Mouse (Mus musculus) brown adipose tissue, adult 24 weeks (tissue): ENCODE measurements around the gene Gngt1. TPM values are rescaled to one million over a fixed set of nuclear protein-coding genes. Genes with fewer than 3 reads are reported as not detected.
A peak's percentile ranks its signal among the peaks of the same experiment; 100 is the strongest.

Source experiments
- H3K27ac ChIP-seq: fragments of 200-500 bp; replicated peaks from 2 replicates; pipeline ENCODE4 v1.5.1; 2012; ENCODE audit warnings: low read depth, mild to moderate bottlenecking, low read length
- H3K4me1 ChIP-seq: fragments of 200-500 bp; 2 replicates; pipeline ENCODE4 v1.6.1; 2012; ENCODE audit warnings: low read length, mixed read lengths; ENCODE audit not compliant: control insufficient read depth, insufficient read depth, insufficient read length
- H3K4me3 ChIP-seq: fragments of 200-500 bp; 2 replicates; pipeline ENCODE4 v1.5.1; 2012; ENCODE audit warnings: low read depth, mild to moderate bottlenecking, low read length, moderate library complexity; ENCODE audit not compliant: insufficient read depth
- polyA plus RNA-seq: library from polyadenylated mRNA; stranded (reverse); fragments of >200 nt; gene quantifications from 2 replicates; pipeline ENCODE4 v1.2.4, GENCODE M21; 2012; ENCODE audit not compliant: missing spikeins, insufficient read depth, insufficient read length

Gene Gngt1
- polyA plus RNA-seq, result not detected in 2 replicates

DNA sequence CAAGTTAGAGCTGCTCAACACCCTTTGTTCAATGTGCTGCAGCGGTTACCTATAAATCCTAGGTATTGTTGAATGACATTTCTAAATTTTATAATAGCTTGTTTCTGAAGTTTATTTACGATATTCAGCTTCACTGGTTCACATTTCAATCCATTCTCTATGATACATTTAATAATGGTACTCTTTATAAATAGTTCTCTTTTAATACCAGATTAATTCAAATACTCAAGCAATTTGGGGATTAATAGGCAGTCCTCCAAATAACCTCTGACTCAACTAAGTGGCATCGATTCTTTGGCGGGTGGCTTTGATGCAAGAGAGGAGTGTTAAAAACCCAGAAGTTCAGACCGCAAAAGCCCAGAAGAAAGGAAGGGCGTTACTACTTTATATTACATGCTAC, at the start of gene Gngt1:
Gene Gngt1 (plus strand): TSS at position 301 of the 400 bp plus-strand sequence.
- no peak within 1 kb of the TSS for H3K27ac ChIP-seq
- no peak within 1 kb of the TSS for H3K4me3 ChIP-seq
- no peaks in the 10 kb centered on the region for H3K4me1 ChIP-seq

DNA sequence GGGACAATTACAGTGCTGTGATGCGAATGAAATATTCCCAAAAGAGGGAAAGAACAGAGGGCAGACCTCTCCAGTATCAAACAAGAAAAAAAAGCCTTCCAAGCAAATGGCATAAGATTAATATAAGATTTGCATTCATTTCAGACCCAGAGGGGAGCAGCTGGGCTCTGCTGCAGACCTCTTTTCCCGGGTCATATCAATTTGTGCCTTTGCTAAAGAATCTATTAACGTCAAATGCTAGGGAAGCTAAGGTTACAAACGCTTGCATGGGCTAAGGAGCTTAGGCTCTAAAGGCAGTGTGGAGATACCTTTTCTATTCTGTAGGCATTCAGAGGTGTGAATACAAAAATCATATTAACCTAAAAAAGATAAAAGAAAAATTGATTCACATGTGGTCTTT, 38.6 kb upstream of the Gngt1 start:
- no peak overlapping the region for H3K4me3 ChIP-seq
- no peaks in the 10 kb centered on the region for H3K4me1 ChIP-seq
- H3K27ac ChIP-seq, result no peak overlapping the region

DNA sequence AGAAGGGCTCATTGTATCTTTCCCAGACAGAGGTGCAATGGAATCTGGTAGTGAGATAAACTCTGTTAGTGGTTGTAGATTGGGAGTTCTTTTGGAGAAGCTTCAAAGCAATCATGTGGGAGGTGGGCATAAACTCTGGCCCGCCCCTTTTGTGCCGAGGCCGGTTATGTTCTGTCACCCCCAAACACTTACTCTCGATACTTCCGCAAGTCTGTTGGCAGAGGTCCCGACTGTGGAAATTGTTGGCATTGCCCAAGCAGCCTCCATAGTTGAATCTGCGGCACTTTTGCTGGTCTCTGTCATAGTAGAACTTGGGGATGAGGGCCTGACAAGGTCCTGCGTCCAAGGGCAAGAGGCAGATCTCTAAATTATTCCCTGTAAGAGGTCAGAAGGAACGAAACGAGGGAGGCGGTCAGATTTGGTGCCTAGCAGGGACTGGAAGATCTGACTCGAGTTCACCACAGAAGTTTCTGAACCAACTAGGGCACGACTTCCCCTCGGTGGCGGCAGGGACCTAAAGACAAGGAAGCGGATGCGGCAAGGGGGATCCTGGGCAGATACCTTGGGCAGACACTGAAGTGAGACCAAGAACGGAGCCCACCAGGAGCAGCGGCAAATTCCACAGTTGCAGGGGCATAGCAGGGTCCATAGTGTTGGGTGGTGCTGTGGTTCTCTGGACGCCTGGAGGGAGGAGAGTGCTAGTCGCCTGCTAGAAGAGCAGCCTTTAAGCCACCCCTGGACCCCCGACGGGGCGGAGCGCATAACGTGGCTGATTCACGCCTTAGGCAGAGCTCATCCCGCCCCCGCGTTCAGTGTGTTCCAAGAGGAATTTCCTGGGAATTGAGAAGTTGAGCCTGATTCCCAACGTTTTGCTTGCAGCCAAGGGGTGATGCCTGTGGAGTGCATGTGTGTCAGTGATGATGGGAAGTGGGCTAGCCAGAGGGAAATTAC, 25.6 kb upstream of the Gngt1 start:
- peak overlapping the region; percentile 32 for H3K27ac ChIP-seq
- peak overlapping the region; percentile 58 for H3K4me3 ChIP-seq
- no peaks in the 10 kb centered on the region for H3K4me1 ChIP-seq

DNA sequence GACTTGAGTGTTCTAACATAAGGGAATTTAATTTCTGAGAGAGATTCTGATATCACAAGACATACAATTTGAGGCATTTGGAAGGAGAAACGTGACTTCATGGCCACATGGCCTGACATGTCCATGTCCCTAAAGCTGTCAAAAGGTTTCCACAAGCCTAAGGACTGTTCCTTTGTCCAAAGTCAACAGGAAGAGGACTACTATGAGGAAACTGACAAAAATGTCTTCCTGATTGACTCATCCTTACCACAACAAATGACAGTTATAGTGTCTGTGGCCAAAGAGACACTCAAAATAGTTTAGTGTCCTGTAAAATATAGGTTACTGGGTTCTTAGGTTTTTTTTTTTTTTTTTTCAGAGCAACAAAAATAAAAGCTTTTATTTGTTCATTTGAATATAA, 19.9 kb upstream of the Gngt1 start:
- no peaks in the 10 kb centered on the region for H3K4me1 ChIP-seq
- H3K4me3 ChIP-seq, result no peak overlapping the region

DNA sequence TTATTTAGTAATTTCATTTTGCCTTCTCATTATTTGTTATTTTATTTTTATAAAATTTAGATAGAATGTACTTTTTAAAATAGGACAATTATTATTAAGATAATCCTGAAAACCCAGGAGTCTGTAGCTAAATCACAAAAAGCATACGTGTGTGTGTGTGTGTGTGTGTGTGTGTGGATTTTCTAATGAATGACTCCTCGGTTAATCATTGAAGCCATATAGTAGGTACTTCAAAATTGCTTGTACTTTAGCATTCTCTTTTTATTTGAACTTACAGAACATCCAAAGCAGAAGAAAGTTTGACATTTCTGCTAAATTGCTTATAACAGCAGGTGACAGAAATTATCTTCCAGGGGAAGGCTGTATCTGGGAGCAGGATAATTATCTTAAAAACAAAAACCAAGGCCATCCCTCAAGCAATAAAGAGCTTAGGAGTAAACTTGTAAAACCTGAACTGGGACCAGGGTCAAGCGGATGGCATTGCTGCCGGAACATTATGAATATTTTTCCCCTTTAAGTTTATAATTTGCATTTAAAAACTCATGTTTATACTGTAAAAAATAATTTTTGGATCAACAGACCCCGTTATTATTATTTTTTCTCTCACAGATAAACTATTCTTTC, 10.8 kb upstream of the Gngt1 start:
- Histone ChIP-seq H3K27ac (no peak overlapping the region), H3K4me1 (no peaks in the 10 kb centered on the region), H3K4me3 (no peak overlapping the region)

More for the DNA sequence above, 19.9 kb upstream of the Gngt1 start:
- H3K27ac ChIP-seq, result no peak overlapping the region

DNA sequence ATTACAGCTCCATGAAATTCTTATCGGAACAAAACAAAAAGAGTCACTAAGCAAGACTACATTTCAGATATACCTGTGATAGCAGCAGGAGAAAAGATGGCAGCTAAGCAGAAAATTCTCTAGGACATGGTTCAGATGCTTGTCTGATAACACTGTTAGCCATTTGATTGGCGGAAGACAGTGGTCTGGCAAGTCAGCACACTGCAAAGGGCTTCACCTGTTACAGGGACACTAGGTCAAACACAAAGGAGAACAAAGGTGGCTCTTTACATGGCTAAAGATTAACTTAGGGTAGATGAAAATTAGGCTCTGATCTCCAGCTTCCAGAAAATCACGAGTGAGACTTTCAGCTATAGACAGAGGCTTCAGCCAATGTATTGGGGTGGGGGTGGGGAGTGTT, 4.8 kb upstream of the Gngt1 start, which contains the start of gene Tfpi2:
Gene Tfpi2 (minus strand): TSS at position 170 of the 400 bp plus-strand sequence.
- Histone ChIP-seq H3K27ac (no peak within 1 kb of the TSS), H3K4me3 (no peak within 1 kb of the TSS), H3K4me1 (no peaks in the 10 kb centered on the region)

DNA sequence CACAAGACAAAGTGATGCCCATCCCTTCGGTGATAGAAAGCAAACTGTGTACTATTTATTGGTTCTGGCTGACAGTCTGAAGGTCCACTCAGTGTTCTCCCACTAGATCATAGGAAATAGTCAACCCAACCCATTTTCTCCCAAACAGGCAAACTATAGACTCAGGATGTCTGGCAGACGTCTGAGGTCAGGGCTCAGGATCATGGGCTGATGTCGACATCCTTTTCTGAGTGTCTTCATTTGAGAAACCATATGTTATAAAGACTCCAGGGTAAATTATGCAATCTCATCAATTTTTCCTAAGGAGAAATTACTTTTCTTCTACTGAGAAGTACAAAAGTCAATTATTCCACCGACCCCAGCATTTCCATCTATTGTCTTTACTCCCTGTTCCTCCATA, 4.5 kb downstream of the Gngt1 start:
- H3K4me1 ChIP-seq, result no peaks in the 10 kb centered on the region
- H3K4me3 ChIP-seq, result no peak overlapping the region
- H3K27ac ChIP-seq, result no peak overlapping the region

DNA sequence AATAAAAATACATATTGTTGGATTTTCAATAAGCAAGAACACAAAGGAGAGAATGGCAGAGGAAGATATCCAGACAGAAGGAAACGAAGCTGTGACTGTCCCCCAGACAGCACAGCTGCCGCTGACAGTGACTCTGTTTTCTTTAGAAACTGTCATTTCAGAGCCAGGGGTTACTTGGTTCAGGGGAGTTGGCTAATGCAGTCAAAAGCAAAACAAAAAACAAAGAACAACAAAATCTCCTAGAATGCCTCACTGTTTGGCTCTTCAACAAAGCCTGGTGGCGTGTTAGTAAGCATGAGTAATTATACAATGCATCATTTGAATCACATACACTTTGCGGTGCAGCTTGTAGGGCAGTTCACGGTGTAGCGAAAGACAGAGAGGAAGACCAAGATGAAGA, 5.7 kb downstream of the Gngt1 start:
- Histone ChIP-seq H3K4me1 (no peaks in the 10 kb centered on the region), H3K27ac (no peak overlapping the region), H3K4me3 (no peak overlapping the region)

DNA sequence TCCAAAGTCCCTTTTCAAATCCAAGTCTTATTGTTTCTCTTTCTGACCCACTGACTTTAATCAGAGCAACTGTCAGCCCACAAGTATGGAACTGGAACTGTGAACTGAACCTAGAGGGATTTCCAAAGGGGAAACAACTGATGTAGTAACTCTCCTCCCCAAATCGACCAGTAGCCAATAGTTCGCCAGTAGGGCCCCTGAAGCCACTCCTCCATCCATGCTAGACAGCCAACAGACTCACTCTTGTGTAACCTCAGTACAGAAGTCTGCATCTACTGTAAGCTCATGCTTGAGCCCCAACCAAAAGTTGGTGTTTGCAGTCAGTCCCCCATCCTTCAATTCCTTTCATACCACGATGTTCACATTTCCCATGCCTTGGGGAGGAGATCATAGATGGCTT, 7.1 kb downstream of the Gngt1 start:
- Histone ChIP-seq H3K27ac (no peak overlapping the region; the same call in 1 of the 2 replicates), H3K4me3 (no peak overlapping the region), H3K4me1 (no peaks in the 10 kb centered on the region)

DNA sequence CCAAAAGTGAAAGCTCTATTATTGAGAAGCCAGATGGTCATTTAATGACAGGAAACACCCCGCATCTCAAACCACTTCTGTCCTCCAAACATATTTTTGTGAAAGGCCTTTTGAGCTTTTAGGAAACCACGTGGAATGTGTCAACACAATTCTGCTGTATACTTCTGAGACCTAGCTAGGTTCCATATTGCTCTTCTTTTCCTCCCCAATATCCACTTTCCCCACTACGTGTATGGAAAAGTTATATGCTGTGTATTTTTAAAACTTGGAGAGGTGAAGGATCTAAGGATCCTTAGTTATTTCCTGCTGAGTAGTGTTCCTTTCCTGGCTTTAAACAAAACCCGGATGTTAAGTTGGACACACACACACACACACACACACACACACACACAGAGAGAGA, 9.9 kb downstream of the Gngt1 start:
- peak overlapping the region; percentile 100 for H3K27ac ChIP-seq
- peaks cover 2% of the 10 kb centered on the region; the same call in 1 of the 2 replicates for H3K4me1 ChIP-seq
- peak overlapping the region; percentile 94 for H3K4me3 ChIP-seq

DNA sequence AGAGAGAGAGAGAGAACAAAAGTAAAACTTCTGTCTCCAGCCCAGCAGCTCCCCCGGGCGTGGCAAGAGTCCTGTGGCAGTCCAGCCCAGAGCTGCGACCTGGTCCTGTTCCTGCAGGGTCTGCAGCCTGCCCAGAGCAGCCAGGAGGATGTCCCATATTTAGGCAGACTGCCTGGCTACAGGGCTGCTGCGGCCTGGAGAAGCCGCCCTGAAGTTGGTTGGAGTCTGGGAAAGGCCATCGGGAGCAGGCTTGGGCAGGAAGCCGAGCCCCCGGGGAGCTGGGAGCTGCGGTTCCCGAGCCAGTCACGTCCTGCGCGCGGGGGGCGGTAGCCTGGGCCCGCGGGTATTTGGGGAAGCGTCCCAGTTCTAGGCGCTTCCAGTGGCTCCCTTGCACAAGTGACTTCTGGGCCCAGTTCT, 10.3 kb downstream of the Gngt1 start, which contains the start of gene Gng11:
Gene Gng11 (plus strand): TSS at position 15 of the 417 bp plus-strand sequence.
- Histone ChIP-seq H3K4me1 (peaks cover 2% of the 10 kb centered on the region; the same call in 1 of the 2 replicates), H3K27ac (peak within 1 kb of the TSS; percentile 100), H3K4me3 (peak within 1 kb of the TSS; percentile 94)

DNA sequence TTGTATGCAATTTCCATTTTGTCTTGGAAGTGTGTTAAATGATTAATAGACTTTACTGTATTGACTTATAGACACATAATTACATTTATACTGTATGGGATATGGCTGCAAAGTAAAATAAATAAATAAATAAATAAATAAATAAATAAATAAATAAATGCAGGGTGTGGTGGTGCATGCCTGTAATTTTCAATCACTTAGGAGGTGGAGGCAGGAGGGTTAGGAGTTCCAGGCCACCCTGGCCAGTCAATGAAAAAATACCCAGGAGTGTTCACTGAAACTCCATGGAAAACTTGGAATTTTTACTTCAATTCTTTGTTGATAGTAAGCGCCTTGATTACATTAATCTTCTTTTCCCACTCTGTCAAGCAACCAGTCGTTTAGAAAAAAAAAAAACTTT, 11.2 kb downstream of the Gngt1 start:
- peaks cover 2% of the 10 kb centered on the region; the same call in 1 of the 2 replicates for H3K4me1 ChIP-seq
- H3K4me3 ChIP-seq, result peak overlapping the region; percentile 94
- H3K27ac ChIP-seq, result peak overlapping the region; percentile 100

DNA sequence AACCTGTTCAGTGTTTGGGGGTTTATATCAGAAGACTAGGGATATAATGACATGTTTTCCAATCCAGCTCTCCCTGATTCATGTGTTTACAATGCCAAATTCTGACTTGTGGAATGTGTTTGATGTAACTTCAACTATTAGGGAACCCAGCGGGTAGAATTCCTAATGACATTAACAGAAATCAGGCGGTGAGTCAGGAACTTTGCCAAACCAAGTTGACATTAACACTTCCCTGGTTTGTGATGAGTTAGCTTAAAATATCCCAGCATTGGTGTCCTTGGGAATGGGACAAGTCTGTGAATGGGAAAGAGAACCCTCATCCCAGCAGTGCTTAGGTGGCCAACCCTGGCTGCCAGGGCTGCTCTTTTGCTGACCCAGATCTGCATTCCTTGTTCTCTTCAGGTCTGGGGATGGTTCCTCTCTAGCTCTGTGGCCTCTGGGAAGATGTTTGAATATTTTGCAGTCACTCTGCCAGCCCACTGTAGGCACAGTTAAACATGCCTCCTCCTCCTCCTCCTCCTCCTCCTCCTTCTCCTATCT, 15.0 kb downstream of the Gngt1 start:
- peak overlapping the region; percentile 75 for H3K27ac ChIP-seq
- H3K4me3 ChIP-seq, result peak overlapping the region; percentile 2; the same call in 1 of the 2 replicates
- H3K4me1 ChIP-seq, result peaks cover 2% of the 10 kb centered on the region; the same call in 1 of the 2 replicates

DNA sequence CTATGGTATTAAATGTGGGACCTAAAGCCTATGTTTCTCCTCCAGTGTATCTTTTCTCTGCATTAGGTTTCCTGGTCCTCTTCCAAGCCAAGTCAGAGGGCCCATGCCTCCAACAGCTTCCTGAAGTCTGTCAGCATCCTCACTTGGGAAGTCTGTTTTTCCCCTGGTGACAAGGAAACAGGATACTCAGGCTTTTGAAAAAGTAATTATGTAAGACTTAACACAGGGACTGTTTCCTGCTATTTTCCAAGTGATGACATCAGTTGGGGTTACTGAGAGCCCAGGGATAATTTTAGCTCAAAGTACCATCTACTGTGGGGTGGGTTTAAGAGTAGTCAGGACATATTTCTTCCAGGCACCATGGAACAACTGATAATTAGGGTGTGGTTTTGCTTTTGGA, 16.0 kb downstream of the Gngt1 start:
- H3K27ac ChIP-seq, result peak overlapping the region; percentile 75
- peaks cover 2% of the 10 kb centered on the region; the same call in 1 of the 2 replicates for H3K4me1 ChIP-seq
- H3K4me3 ChIP-seq, result no peak overlapping the region

DNA sequence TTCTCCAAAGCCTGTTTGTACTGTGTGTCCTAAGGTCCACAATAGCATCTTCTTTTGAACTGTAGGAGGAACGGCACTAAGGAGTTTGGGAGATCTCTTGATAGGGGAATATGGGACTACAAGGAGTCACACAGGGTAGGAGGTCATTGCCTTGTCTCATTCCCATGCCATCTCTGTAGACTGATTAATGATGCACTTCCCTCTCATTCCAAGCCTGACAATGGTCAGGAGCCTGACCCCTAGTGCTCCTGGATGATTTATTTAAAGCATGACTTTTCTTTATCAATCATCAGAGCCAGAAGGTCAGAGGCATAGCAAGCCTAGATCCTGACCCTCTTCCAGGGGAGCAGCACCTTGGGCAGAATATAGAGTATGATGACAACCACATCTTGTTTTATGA, 29.1 kb downstream of the Gngt1 start:
- Histone ChIP-seq H3K4me1 (no peaks in the 10 kb centered on the region), H3K4me3 (no peak overlapping the region), H3K27ac (no peak overlapping the region)
